Mouse (Mus musculus) thymus, adult 2 months (tissue): ENCODE data around the gene Rps29. TPM values are rescaled to one million over a fixed set of nuclear protein-coding genes. Genes with fewer than 3 reads are reported as not detected.

Experiments
- DNase-seq: peaks from one replicate; pipeline ENCODE4 v3.0.0; 2021
- H3K27ac ChIP-seq: fragments of 200-500 bp; 2 replicates; pipeline ENCODE4 v1.5.1; 2012; ENCODE audit warnings: low read length, control low read depth; ENCODE audit not compliant: control insufficient read depth, insufficient read depth
- H3K27me3 ChIP-seq: fragments of 200-500 bp; 2 replicates; pipeline ENCODE4 v1.6.1; 2012; ENCODE audit warnings: mild to moderate bottlenecking, low read length, moderate library complexity, mixed read lengths; ENCODE audit not compliant: control insufficient read depth, insufficient read depth
- H3K36me3 ChIP-seq: fragments of 200-500 bp; 2 replicates; pipeline ENCODE4 v1.6.1; 2012; ENCODE audit warnings: mild to moderate bottlenecking, low read length, moderate library complexity; ENCODE audit not compliant: control insufficient read depth, insufficient read depth
- H3K4me1 ChIP-seq: fragments of 200-500 bp; replicated peaks from 2 replicates; pipeline ENCODE4 v1.6.1; 2012; ENCODE audit warnings: low read length; ENCODE audit not compliant: control insufficient read depth, insufficient read depth
- H3K4me3 ChIP-seq: fragments of 200-500 bp; 2 replicates; pipeline ENCODE4 v1.5.1; 2012; ENCODE audit warnings: mild to moderate bottlenecking, low read length, control low read depth, moderate library complexity; ENCODE audit not compliant: control insufficient read depth, insufficient read depth
- CTCF ChIP-seq: fragments of 200-500 bp; IDR thresholded peaks from 2 replicates; pipeline ENCODE4 v1.5.1; 2012; ENCODE audit warnings: mild to moderate bottlenecking, control low read depth, low read length, moderate library complexity, borderline replicate concordance; ENCODE audit not compliant: control insufficient read depth, poor library complexity, insufficient read depth; ENCODE audit errors: extremely low read depth
- POLR2A ChIP-seq: fragments of 200-500 bp; IDR thresholded peaks from 2 replicates; pipeline ENCODE4 v1.6.1; 2012; ENCODE audit warnings: mild to moderate bottlenecking, low read length, control low read depth, moderate library complexity; ENCODE audit not compliant: control insufficient read depth, poor library complexity, insufficient read depth; ENCODE audit errors: extremely low read depth
- WGBS: fragments of 180-500 bp; shearing (Covaris S2); methylation state at CpG from one replicate; pipeline ENCODE4 v1.1.7; 2018; 5-methylcytosine and 5-hydroxymethylcytosine counted together
- polyA plus RNA-seq: library from polyadenylated mRNA; depleted of rRNA; stranded (reverse); fragments of >200 nt; gene quantifications from 2 replicates; pipeline ENCODE4 v1.2.3, GENCODE M21; 2012

Gene Rps29
- polyA plus RNA-seq, 1 experiment, result 2,152 TPM

- H3K27ac ChIP-seq, result no peak overlapping the region
- no peak overlapping the region for H3K4me3 ChIP-seq
- no peak for DNase-seq
- 88% methylated on average over 2 of the region's 2 CpGs for WGBS
- H3K27me3 ChIP-seq, result no peaks in the 10 kb centered on the region
- peaks cover 15% of the 10 kb centered on the region for H3K36me3 ChIP-seq
- TF ChIP-seq POLR2A (no peak), CTCF (no peak)
- H3K4me1 ChIP-seq, result peaks cover 2% of the 10 kb centered on the region; the same call in 1 of the 2 replicates
These were observed 3.1 kb downstream of the Rps29 start for GRCm38 (mm10) chr12:69155923-69156322.

GRCm38 (mm10) chr12:69150049-69150448 is 8.9 kb downstream of the Rps29 start:
- TF ChIP-seq POLR2A (no peak), CTCF (no peak)
- Histone ChIP-seq H3K27ac (no peak overlapping the region), H3K27me3 (no peaks in the 10 kb centered on the region), H3K4me1 (no peaks in the 10 kb centered on the region), H3K36me3 (no peaks in the 10 kb centered on the region), H3K4me3 (no peak overlapping the region)
- 93% methylated on average over 13 of the region's 13 CpGs for WGBS
- DNase-seq, result no peak

DNA sequence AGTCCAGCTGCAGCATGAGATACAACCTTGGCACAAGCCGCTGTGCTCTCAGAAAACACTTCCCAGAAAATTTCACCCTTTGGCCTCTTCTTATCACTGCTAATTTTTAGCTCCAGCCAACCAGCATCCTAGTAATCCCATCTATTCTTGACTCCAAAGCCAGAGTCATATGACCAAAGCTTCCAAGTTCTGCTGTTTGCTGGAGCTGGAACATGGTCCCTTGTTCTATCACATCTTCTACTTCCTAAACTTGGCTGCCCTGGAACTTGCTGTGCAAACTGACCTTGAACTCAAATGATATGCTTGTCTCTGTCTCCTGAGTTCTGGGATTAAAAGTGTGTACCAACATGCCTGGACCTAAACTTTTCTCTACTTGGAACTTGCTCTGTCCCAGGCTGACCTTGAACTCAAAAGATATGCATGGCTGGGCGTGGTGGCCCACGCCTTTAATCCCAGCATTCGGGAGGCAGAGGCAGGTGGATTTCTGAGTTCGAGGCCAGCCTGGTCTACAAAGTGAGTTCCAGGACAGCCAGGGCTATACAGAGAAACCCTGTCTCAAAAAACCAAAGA is 11.7 kb downstream of the Rps29 start:
- no peak overlapping the region for H3K4me3 ChIP-seq
- H3K4me1 ChIP-seq, result no peaks in the 10 kb centered on the region
- H3K36me3 ChIP-seq, result no peaks in the 10 kb centered on the region
- H3K27me3 ChIP-seq, result no peaks in the 10 kb centered on the region
- 97% methylated on average over 5 of the region's 5 CpGs for WGBS
- TF ChIP-seq CTCF (no peak), POLR2A (no peak)
- no peak overlapping the region for H3K27ac ChIP-seq
- DNase-seq, result no peak

DNA sequence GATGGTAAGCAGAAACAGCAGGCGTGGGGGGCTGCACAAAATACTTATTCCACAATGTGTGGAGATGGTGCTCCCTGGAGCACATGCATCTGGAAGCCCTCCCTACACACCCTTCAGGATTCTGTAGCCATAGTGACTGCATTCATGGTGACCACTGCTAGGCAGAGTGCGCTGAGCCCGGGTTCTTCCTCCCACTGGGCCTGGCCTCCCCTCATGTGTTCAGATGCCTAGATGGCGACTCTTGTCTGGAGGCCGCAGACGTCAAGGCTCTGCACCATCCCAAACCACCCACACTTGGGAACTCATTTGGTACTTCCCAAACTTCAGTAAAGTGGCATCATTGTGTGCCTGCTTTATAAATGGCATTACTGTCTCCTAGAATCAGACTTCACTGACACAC is 15.5 kb downstream of the Rps29 start:
- no peak overlapping the region for H3K4me3 ChIP-seq
- H3K27me3 ChIP-seq, result no peaks in the 10 kb centered on the region
- H3K4me1 ChIP-seq, result no peaks in the 10 kb centered on the region
- no peak overlapping the region for H3K27ac ChIP-seq
- DNase-seq, result no peak
- no peaks in the 10 kb centered on the region for H3K36me3 ChIP-seq
- WGBS, result 93% methylated on average over 6 of the region's 6 CpGs
- no peak for TF ChIP-seq CTCF

- H3K4me1 ChIP-seq, result no peaks in the 10 kb centered on the region
- 95% methylated on average over 7 of the region's 7 CpGs for WGBS
- no peak for DNase-seq
- H3K27ac ChIP-seq, result no peak overlapping the region
- no peaks in the 10 kb centered on the region for H3K36me3 ChIP-seq
- H3K27me3 ChIP-seq, result no peaks in the 10 kb centered on the region
- TF ChIP-seq POLR2A (no peak), CTCF (no peak)
- no peak overlapping the region for H3K4me3 ChIP-seq
These were observed 19.1 kb downstream of the Rps29 start for GRCm38 (mm10) chr12:69139841-69140240.

- Histone ChIP-seq H3K36me3 (no peaks in the 10 kb centered on the region), H3K4me3 (no peak overlapping the region), H3K27me3 (no peaks in the 10 kb centered on the region), H3K27ac (no peak overlapping the region), H3K4me1 (no peaks in the 10 kb centered on the region)
- TF ChIP-seq POLR2A, result no peak
- no peak for TF ChIP-seq CTCF
- DNase-seq, result no peak
- 91% methylated on average over 3 of the region's 3 CpGs for WGBS
These were observed 19.8 kb downstream of the Rps29 start for GRCm38 (mm10) chr12:69139201-69139600.

- Histone ChIP-seq H3K36me3 (no peaks in the 10 kb centered on the region), H3K27me3 (no peaks in the 10 kb centered on the region), H3K4me3 (no peak overlapping the region), H3K4me1 (peaks cover 7% of the 10 kb centered on the region; the same call in 1 of the 2 replicates), H3K27ac (no peak overlapping the region)
- WGBS, result 20% methylated on average over 10 of the region's 10 CpGs
- TF ChIP-seq POLR2A, result no peak
- TF ChIP-seq CTCF, result peak; percentile 62; the same call in 1 of the 2 replicates
- peak; percentile 29 for DNase-seq
These were observed 27.0 kb downstream of the Rps29 start for GRCm38 (mm10) chr12:69131981-69132380.
